Mouse (Mus musculus): ENCODE measurements at regions not wholly inside any gene's neighbourhood (a gene's known extent, or its start where the extent isn't known, plus 50 kb on each side); places are given as distances from the start of the nearest gene placed in this dataset.

- DNase-seq (ENCODE audit: low spot score in 2 of 2), result no peak
Measured at GRCm38 (mm10) chr11:114330316-114330715, 263.5 kb upstream of the Sdk2 start.

- DNase-seq (ENCODE audit: low spot score in 2 of 2), result no peak
Measured at GRCm38 (mm10) chr11:114322627-114323026, 255.8 kb upstream of the Sdk2 start.

GRCm38 (mm10) chr11:114321974-114322373 lies 255.1 kb upstream of the Sdk2 start:
- DNase-seq (ENCODE audit: low spot score in 2 of 2), result no peak

GRCm38 (mm10) chr11:114321527-114321926 lies 254.7 kb upstream of the Sdk2 start:
- peak; percentile 50 to 58 for DNase-seq (ENCODE audit: low spot score in 2 of 2)

- DNase-seq (ENCODE audit: low spot score in 2 of 2), result no peak
Measured at GRCm38 (mm10) chr11:114315274-114315673, 248.4 kb upstream of the Sdk2 start.

GRCm38 (mm10) chr11:114313652-114314051 lies 246.8 kb upstream of the Sdk2 start:
- no peak for DNase-seq (ENCODE audit: low spot score in 2 of 2)

GRCm38 (mm10) chr11:114311640-114312039 lies 244.8 kb upstream of the Sdk2 start:
- DNase-seq (ENCODE audit: low spot score in 2 of 2), result no peak

GRCm38 (mm10) chr11:114303636-114304354 lies 236.9 kb upstream of the Sdk2 start:
- no peak for DNase-seq (ENCODE audit: low spot score in 2 of 2)

- DNase-seq (ENCODE audit: low spot score in 2 of 2), result no peak
Measured at GRCm38 (mm10) chr11:114300611-114301319, 233.9 kb upstream of the Sdk2 start.

- peak; percentile 31 to 41 for DNase-seq (ENCODE audit: low spot score in 2 of 2)
Measured at GRCm38 (mm10) chr11:114296816-114297334, 230.0 kb upstream of the Sdk2 start.

- no peak for DNase-seq (ENCODE audit: low spot score in 2 of 2)
Measured at GRCm38 (mm10) chr11:114294511-114295250, 227.8 kb upstream of the Sdk2 start.

GRCm38 (mm10) chr11:114291258-114291657 lies 224.4 kb upstream of the Sdk2 start:
- no peak for DNase-seq (ENCODE audit: low spot score in 2 of 2)

- DNase-seq (ENCODE audit: low spot score in 2 of 2), result no peak
Measured at GRCm38 (mm10) chr11:114289946-114290345, 223.1 kb upstream of the Sdk2 start.

GRCm38 (mm10) chr11:114284820-114285666 lies 218.2 kb upstream of the Sdk2 start:
- no peak for DNase-seq (ENCODE audit: low spot score in 2 of 2)

- DNase-seq (ENCODE audit: low spot score in 2 of 2), result peak; percentile 52 to 75
Measured at GRCm38 (mm10) chr11:114283208-114283607, 216.4 kb upstream of the Sdk2 start.

- DNase-seq (ENCODE audit: low spot score in 2 of 2), result no peak
Measured at GRCm38 (mm10) chr11:114282566-114282965, 215.7 kb upstream of the Sdk2 start.

- DNase-seq (ENCODE audit: low spot score in 2 of 2), result no peak
Measured at GRCm38 (mm10) chr11:114281846-114282245, 215.0 kb upstream of the Sdk2 start.

GRCm38 (mm10) chr11:114281041-114281695 lies 214.3 kb upstream of the Sdk2 start:
- no peak for DNase-seq (ENCODE audit: low spot score in 2 of 2)

GRCm38 (mm10) chr11:114277513-114278304 lies 210.9 kb upstream of the Sdk2 start:
- DNase-seq (ENCODE audit: low spot score in 2 of 2), result no peak

All from thymus, postnatal 10 days (tissue).